Mouse (Mus musculus): ENCODE measurements around the gene Ttll13. TPM values are rescaled to one million over a fixed set of nuclear protein-coding genes. Genes with fewer than 3 reads are reported as not detected.

Ttll13 gene
- total RNA-seq, 1 experiment from 2014 or later, result 1.0 TPM

Other genes with a start within 250 kb of the Ttll13 start
- 21.3 and 25.6 TPM in 2 replicates for gene Zfp710, start 221.6 kb upstream of the Ttll13 start, total RNA-seq (2021)
- 353 and 359 TPM in 2 replicates for gene Idh2, start 131.0 kb upstream of the Ttll13 start, total RNA-seq (2021)
- gene Sema4b, start 59.5 kb upstream of the Ttll13 start, total RNA-seq (2021), result 46.9 and 57.0 TPM in 2 replicates
- 52.9 and 59.6 TPM in 2 replicates for gene Cib1, start 13.6 kb upstream of the Ttll13 start, total RNA-seq (2021)
- 2.7 and 3.9 TPM in 2 replicates for gene Gdpgp1, start 13.5 kb upstream of the Ttll13 start, total RNA-seq (2021)
- 38.5 and 47.5 TPM in 2 replicates for gene Ngrn, start 14.8 kb downstream of the Ttll13 start, total RNA-seq (2021)
- 15.9 and 19.5 TPM in 2 replicates for gene Vps33b, start 23.3 kb downstream of the Ttll13 start, total RNA-seq (2021)
- gene Prc1, start 48.1 kb downstream of the Ttll13 start, total RNA-seq (2021), result 31.8 and 32.4 TPM in 2 replicates
- 6.6 and 10.3 TPM in 2 replicates for gene Rccd1, start 78.1 kb downstream of the Ttll13 start, total RNA-seq (2021)
- 52.5 and 59.0 TPM in 2 replicates for gene Unc45a, start 94.6 kb downstream of the Ttll13 start, total RNA-seq (2021)
- 35.1 and 44.2 TPM in 2 replicates for gene Hddc3, start 96.7 kb downstream of the Ttll13 start, total RNA-seq (2021)
- 61.4 and 82.8 TPM in 2 replicates for gene Man2a2, start 125.0 kb downstream of the Ttll13 start, total RNA-seq (2021)
- 12.8 and 13.0 TPM in 2 replicates for gene Fes, start 141.6 kb downstream of the Ttll13 start, total RNA-seq (2021)
- 138 and 140 TPM in 2 replicates for gene Furin, start 159.1 kb downstream of the Ttll13 start, total RNA-seq (2021)

All from adrenal gland, postnatal 14 days (tissue).